Mouse (Mus musculus) cortical plate, adult 2 months (tissue): Measurements from ENCODE around the gene Nalcn. TPM values are rescaled to one million over a fixed set of nuclear protein-coding genes. Genes with fewer than 3 reads are reported as not detected.

Experiments used
- H3K27ac ChIP-seq: fragments of 200-500 bp; 2 replicates; pipeline ENCODE4 v1.5.1; 2012; ENCODE audit warnings: low read length, control low read depth, inconsistent platforms; ENCODE audit not compliant: insufficient read depth
- H3K4me1 ChIP-seq: fragments of 200-500 bp; 2 replicates; pipeline ENCODE4 v1.6.1; 2011; ENCODE audit warnings: low read length; ENCODE audit not compliant: control insufficient read depth, insufficient read depth
- H3K4me3 ChIP-seq: fragments of 200-500 bp; 2 replicates; pipeline ENCODE4 v1.5.1; 2011; ENCODE audit warnings: mild to moderate bottlenecking, low read length, control low read depth; ENCODE audit not compliant: insufficient read depth
- CTCF ChIP-seq: fragments of 200-500 bp; IDR thresholded peaks from 2 replicates; pipeline ENCODE4 v1.5.1; 2011; ENCODE audit warnings: mild to moderate bottlenecking, control low read depth, low read length; ENCODE audit not compliant: insufficient read depth; ENCODE audit errors: extremely low read depth
- POLR2A ChIP-seq: fragments of 200-500 bp; IDR thresholded peaks from 2 replicates; pipeline ENCODE4 v1.6.1; 2011; ENCODE audit warnings: mild to moderate bottlenecking, low read length, control low read depth; ENCODE audit not compliant: insufficient read depth; ENCODE audit errors: extremely low read depth
- polyA plus RNA-seq: library from polyadenylated mRNA; depleted of rRNA; stranded (reverse); fragments of >200 nt; gene quantifications from 2 replicates; pipeline ENCODE4 v1.2.3, GENCODE M21; 2012

Gene Nalcn
- polyA plus RNA-seq, 1 experiment = 27.7 TPM

GRCm38 (mm10) chr14:123582433-123582832 lies 44.5 kb downstream of the Nalcn start:
- H3K27ac ChIP-seq = no peak overlapping the region
- TF ChIP-seq POLR2A (no peak), CTCF (no peak)
- no peaks in the 10 kb centered on the region; the same call in 1 of the 2 replicates for H3K4me1 ChIP-seq
- no peak overlapping the region for H3K4me3 ChIP-seq

- no peaks in the 10 kb centered on the region for H3K4me1 ChIP-seq
- TF ChIP-seq POLR2A (no peak), CTCF (no peak)
- H3K4me3 ChIP-seq = no peak overlapping the region
- H3K27ac ChIP-seq = no peak overlapping the region
Measured at GRCm38 (mm10) chr14:123575356-123575755, 51.6 kb downstream of the Nalcn start.

GRCm38 (mm10) chr14:123574936-123575335 lies 52.0 kb downstream of the Nalcn start:
- TF ChIP-seq CTCF = no peak
- no peak for TF ChIP-seq POLR2A
- no peaks in the 10 kb centered on the region for H3K4me1 ChIP-seq
- no peak overlapping the region for H3K27ac ChIP-seq
- H3K4me3 ChIP-seq = no peak overlapping the region

GRCm38 (mm10) chr14:123566599-123566998 lies 60.3 kb downstream of the Nalcn start:
- Histone ChIP-seq H3K4me3 (no peak overlapping the region), H3K4me1 (no peaks in the 10 kb centered on the region), H3K27ac (no peak overlapping the region)
- TF ChIP-seq POLR2A (no peak), CTCF (no peak)

- Histone ChIP-seq H3K27ac (no peak overlapping the region), H3K4me3 (no peak overlapping the region), H3K4me1 (no peaks in the 10 kb centered on the region; the same call in 1 of the 2 replicates)
- no peak for TF ChIP-seq POLR2A
- TF ChIP-seq CTCF = no peak
Measured at GRCm38 (mm10) chr14:123555533-123555932, 71.4 kb downstream of the Nalcn start.

GRCm38 (mm10) chr14:123554936-123555335 lies 72.0 kb downstream of the Nalcn start:
- Histone ChIP-seq H3K4me1 (no peaks in the 10 kb centered on the region; the same call in 1 of the 2 replicates), H3K27ac (peak overlapping the region; percentile 29; the same call in 1 of the 2 replicates), H3K4me3 (no peak overlapping the region)
- TF ChIP-seq POLR2A (no peak), CTCF (no peak)

GRCm38 (mm10) chr14:123542362-123542761 lies 84.6 kb downstream of the Nalcn start:
- no peak for TF ChIP-seq POLR2A
- peak; percentile 29 for TF ChIP-seq CTCF
- H3K27ac ChIP-seq = no peak overlapping the region

GRCm38 (mm10) chr14:123535636-123536035 lies 91.3 kb downstream of the Nalcn start:
- H3K4me3 ChIP-seq = no peak overlapping the region
- TF ChIP-seq CTCF (no peak), POLR2A (no peak)
- H3K27ac ChIP-seq = no peak overlapping the region
- H3K4me1 ChIP-seq = no peaks in the 10 kb centered on the region

More at GRCm38 (mm10) chr14:123542362-123542761, 84.6 kb downstream of the Nalcn start:
- Histone ChIP-seq H3K4me3 (no peak overlapping the region), H3K4me1 (no peaks in the 10 kb centered on the region)

- Histone ChIP-seq H3K4me1 (no peaks in the 10 kb centered on the region), H3K4me3 (no peak overlapping the region), H3K27ac (no peak overlapping the region)
- TF ChIP-seq CTCF = no peak
- TF ChIP-seq POLR2A = no peak
Measured at GRCm38 (mm10) chr14:123533000-123533399, 93.9 kb downstream of the Nalcn start.

- Histone ChIP-seq H3K27ac (no peak overlapping the region), H3K4me3 (no peak overlapping the region), H3K4me1 (no peaks in the 10 kb centered on the region)
- TF ChIP-seq CTCF (no peak), POLR2A (no peak)
Measured at GRCm38 (mm10) chr14:123531271-123531670, 95.7 kb downstream of the Nalcn start.
